Mouse (Mus musculus): ENCODE data around the gene Camk2n2. TPM values are rescaled to one million over a fixed set of nuclear protein-coding genes. Genes with fewer than 3 reads are reported as not detected.

Camk2n2 gene
- total and polyA plus RNA-seq, 3 experiments: 1.5 to 7.0 (median 2.0) TPM

DNA sequence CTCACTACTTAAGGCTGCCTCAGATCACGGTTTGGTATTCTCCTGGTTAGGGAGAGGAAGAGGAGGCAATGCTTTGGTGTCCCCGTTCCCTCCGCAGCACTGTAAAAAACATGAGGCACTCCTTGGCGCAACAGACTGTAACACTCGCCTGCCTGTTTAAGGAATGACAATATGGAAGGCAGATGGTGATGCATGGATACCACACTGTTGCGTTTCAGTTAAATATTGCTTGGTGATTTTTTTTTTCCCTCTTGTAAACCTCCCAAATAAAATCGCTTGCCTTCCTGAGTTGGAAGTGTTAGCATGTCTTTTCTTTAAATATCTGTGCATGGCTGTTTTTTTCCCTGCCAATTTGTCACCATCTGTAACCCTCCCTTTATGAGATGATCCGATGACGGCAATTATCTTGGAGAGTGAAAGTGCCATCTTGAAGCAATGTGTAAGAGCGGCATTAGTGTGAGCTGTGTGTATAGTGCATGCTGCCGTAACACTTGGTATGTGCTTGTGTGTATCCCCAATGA lies 7.8 kb upstream of the Camk2n2 start:
- no peak for DNase-seq (ENCODE audit: extremely low read depth)
- H3K4me1 ChIP-seq (ENCODE audit: control insufficient read depth in 1 of 2, insufficient read depth in 2 of 2): no peaks in the 10 kb centered on the region
- H3K9ac ChIP-seq (ENCODE audit: insufficient read depth, low read depth): no peak overlapping the region
- H3K36me3 ChIP-seq (replicated peaks in 1 of 2; ENCODE audit: control insufficient read depth in 1 of 2, insufficient read depth in 1 of 2, low read length in 1 of 2): no peaks in the 10 kb centered on the region
- no peak overlapping the region for H3K4me3 ChIP-seq (replicated peaks in 1 of 3; ENCODE audit: low read depth in 2 of 3, low read length in 2 of 3, poor library complexity in 1 of 3)
- in situ Hi-C loops (cut with MboI; ENCODE audit: low pct_ligation_motif_present, low pct_unique_long_range_greater_than_20kb, low sequenced_read_pairs) (no loop called here), dilution Hi-C loops (cut with MboI; ENCODE audit: extremely low pct_ligation_motif_present, extremely low pct_unique_long_range_greater_than_20kb, low sequenced_read_pairs) (no loop called here)
- H3K4me2 ChIP-seq (ENCODE audit: insufficient read depth, low read depth, poor library complexity, severe bottlenecking): no peak overlapping the region
- H3K79me2 ChIP-seq (replicated peaks; ENCODE audit: control insufficient read depth, extremely low read depth, insufficient read depth, poor library complexity, severe bottlenecking): no peaks in the 10 kb centered on the region
- TF ChIP-seq ZKSCAN1 (IDR thresholded peaks at IDR 0.05; ENCODE audit: borderline replicate concordance, low read depth, low read length) (no peak), USF2 (conservative IDR thresholded peaks at IDR 0.05; ENCODE audit: low read depth, low read length) (no peak), POLR2AphosphoS2 (IDR thresholded peaks at IDR 0.05; ENCODE audit: low read depth, low read length) (no peak), TCF12 (IDR thresholded peaks at IDR 0.05; ENCODE audit: low read depth, low read length) (no peak), NELFE (IDR thresholded peaks at IDR 0.05; ENCODE audit: low read depth, low read length) (no peak), RAD21 (IDR thresholded peaks at IDR 0.05; ENCODE audit: low read depth, low read length) (no peak), ETS1 (conservative IDR thresholded peaks at IDR 0.05; ENCODE audit: low read depth, low read length) (no peak), UBTF (IDR thresholded peaks at IDR 0.05; ENCODE audit: low read depth, low read length) (no peak), ZNF384 (IDR thresholded peaks at IDR 0.05; ENCODE audit: low read depth, low read length) (no peak), MEF2A (IDR thresholded peaks at IDR 0.05; ENCODE audit: borderline replicate concordance, low read depth, low read length) (no peak), TBP (conservative IDR thresholded peaks at IDR 0.05; ENCODE audit: low read depth, low read length) (no peak), RCOR1 (conservative IDR thresholded peaks at IDR 0.05; ENCODE audit: low read depth, low read length) (no peak), MAFK (IDR thresholded peaks at IDR 0.05; ENCODE audit: insufficient replicate concordance, low read length) (no peak)
- H3K27ac ChIP-seq (ENCODE audit: insufficient read depth, low read depth): no peak overlapping the region
- no peaks in the 10 kb centered on the region for H3K9me3 ChIP-seq (replicated peaks; ENCODE audit: low read length)
- no peaks in the 10 kb centered on the region for H3K27me3 ChIP-seq (replicated peaks)

DNA sequence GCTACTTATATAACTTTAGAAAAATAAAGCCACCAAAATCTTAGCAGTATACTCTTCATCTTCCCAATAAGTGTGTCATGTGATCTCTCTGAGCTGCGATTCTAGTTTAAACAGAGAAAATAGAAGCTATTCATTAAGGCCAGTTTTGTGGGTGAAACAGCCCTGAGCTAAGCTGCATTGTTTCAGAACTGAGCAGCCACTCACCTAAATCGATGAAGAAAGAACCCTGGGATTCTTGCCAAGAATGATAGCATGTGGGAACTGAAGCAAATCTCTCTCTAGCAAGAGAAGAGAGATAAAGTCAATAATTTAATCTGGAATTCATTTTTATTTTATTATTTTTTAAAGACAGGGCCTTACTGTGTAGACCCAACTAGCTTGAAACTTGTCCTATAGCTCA lies 2.1 kb upstream of the Camk2n2 start:
- DNase-seq (ENCODE audit: extremely low read depth): no peak
- Histone ChIP-seq H3K4me2 (ENCODE audit: insufficient read depth, low read depth, poor library complexity, severe bottlenecking) (no peak overlapping the region), H3K36me3 (replicated peaks in 1 of 2; ENCODE audit: control insufficient read depth in 1 of 2, insufficient read depth in 1 of 2, low read length in 1 of 2) (peaks cover 2 to 26% of the 10 kb centered on the region in 2 experiments), H3K27me3 (replicated peaks) (no peaks in the 10 kb centered on the region), H3K27ac (ENCODE audit: insufficient read depth, low read depth) (no peak overlapping the region), H3K9me3 (replicated peaks; ENCODE audit: low read length) (peaks cover 17% of the 10 kb centered on the region), H3K4me3 (replicated peaks in 1 of 3; ENCODE audit: low read depth in 2 of 3, low read length in 2 of 3, poor library complexity in 1 of 3) (no peak overlapping the region), H3K79me2 (replicated peaks; ENCODE audit: control insufficient read depth, extremely low read depth, insufficient read depth, poor library complexity, severe bottlenecking) (no peaks in the 10 kb centered on the region), H3K9ac (ENCODE audit: insufficient read depth, low read depth) (peak overlapping the region; percentile 72; the same call in 1 of the 2 replicates), H3K4me1 (ENCODE audit: control insufficient read depth in 1 of 2, insufficient read depth in 2 of 2) (peaks cover 4 to 25% of the 10 kb centered on the region in 2 experiments; a peak in 3 of 4 replicates)
- dilution Hi-C loops (cut with MboI; ENCODE audit: extremely low pct_ligation_motif_present, extremely low pct_unique_long_range_greater_than_20kb, low sequenced_read_pairs) (no loop called here), in situ Hi-C loops (cut with MboI; ENCODE audit: low pct_ligation_motif_present, low pct_unique_long_range_greater_than_20kb, low sequenced_read_pairs) (no loop called here)
- no peak for TF ChIP-seq TBP (conservative IDR thresholded peaks at IDR 0.05; ENCODE audit: low read depth, low read length)
- no peak for TF ChIP-seq HCFC1 (IDR thresholded peaks at IDR 0.05; ENCODE audit: low read depth, low read length)
- no peak for TF ChIP-seq E2F4 (IDR thresholded peaks at IDR 0.05; ENCODE audit: insufficient replicate concordance, low read depth, low read length)
- no peak for TF ChIP-seq MAZ (IDR thresholded peaks at IDR 0.05; ENCODE audit: low read depth, low read length)
- TF ChIP-seq ELF1 (IDR thresholded peaks at IDR 0.05; ENCODE audit: low read depth, low read length): no peak
- TF ChIP-seq EP300 (IDR thresholded peaks at IDR 0.05; ENCODE audit: low read length): no peak
- no peak for TF ChIP-seq MEF2A (IDR thresholded peaks at IDR 0.05; ENCODE audit: borderline replicate concordance, low read depth, low read length)
- TF ChIP-seq RAD21 (IDR thresholded peaks at IDR 0.05; ENCODE audit: low read depth, low read length): no peak
- no peak for TF ChIP-seq ETS1 (conservative IDR thresholded peaks at IDR 0.05; ENCODE audit: low read depth, low read length)
- TF ChIP-seq IRF4 (IDR thresholded peaks at IDR 0.05; ENCODE audit: low read depth, low read length): no peak
- no peak for TF ChIP-seq TCF12 (IDR thresholded peaks at IDR 0.05; ENCODE audit: low read depth, low read length)
- TF ChIP-seq CHD2 (IDR thresholded peaks at IDR 0.05; ENCODE audit: low read length): no peak

All from CH12.LX (cell line).